Mouse (Mus musculus) spleen, embryonic (tissue): ENCODE measurements around the gene Etv4.

Experiments
- CTCF ChIA-PET: fragments of 350-600 bp; sonication (Branson Sonifier 250); formaldehyde crosslinking; loops from one replicate; lab custom pipeline; 2022; lab: Charles Lee

Gene Etv4

DNA sequence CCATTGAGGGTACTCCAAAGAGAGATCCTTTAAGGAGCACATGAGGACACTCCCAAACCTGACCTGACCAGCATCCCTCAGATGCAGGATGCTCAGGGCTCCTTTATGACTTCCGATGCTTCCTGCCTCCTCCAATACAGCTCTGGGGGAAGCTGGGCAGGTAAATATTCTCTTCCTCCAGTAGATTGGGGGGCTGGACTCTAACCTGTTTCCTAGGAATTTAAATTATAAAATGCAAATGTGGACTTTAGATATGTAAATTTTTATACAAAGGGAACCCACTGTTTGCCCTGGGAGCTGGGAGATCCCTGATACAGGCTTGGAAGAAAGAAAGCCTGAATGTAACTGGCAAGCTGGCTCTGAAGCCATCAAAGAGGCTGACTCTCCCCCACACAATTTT lies 2.3 kb upstream of the Etv4 start:
- CTCF ChIA-PET: no interaction called here

DNA sequence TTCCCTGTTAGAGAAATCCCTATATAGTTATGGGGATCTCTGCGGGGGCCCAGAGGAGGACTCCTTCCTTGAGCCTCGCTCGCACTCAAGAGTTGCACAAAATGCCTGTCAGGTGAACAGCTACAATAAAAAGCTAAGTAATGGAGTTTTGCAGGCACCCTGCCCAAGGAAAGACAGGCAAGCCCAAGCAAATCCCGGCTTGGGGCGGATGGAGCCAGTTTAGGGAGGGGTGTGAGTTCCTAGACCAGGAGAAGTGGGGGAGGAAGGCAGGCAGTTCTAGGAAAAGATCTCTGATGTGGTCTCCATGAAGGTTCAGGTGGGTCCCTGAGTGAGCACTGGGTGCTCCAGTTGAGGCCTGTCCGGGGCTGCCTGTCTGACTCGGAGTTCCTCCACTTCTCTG lies 1.5 kb upstream of the Etv4 start:
- CTCF ChIA-PET: no interaction called here

DNA sequence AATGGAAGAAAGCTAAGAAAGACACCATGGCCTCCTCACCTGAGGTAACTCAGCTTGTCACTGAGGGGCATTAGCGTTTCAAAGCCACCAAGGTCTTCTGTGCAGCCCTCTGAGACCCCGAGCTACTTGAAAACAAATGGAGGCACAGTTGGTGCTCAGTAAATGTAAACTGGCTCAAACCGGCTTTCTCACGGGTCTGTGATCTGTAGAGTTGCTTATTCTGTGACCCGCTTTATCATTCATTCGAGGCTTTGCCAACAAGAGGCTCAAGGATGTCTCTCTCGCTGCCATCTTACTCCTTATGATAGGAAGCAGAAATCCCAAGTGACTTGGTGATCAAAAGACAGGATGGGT lies 658 bp upstream of the Etv4 start:
- CTCF ChIA-PET: interaction anchor here (0.6 to 0.7 kb wide), 2 partner anchors 1140 to 1564 kb away, joined by 4 to 12 read pairs; no protein-coding TSS in a partner anchor

DNA sequence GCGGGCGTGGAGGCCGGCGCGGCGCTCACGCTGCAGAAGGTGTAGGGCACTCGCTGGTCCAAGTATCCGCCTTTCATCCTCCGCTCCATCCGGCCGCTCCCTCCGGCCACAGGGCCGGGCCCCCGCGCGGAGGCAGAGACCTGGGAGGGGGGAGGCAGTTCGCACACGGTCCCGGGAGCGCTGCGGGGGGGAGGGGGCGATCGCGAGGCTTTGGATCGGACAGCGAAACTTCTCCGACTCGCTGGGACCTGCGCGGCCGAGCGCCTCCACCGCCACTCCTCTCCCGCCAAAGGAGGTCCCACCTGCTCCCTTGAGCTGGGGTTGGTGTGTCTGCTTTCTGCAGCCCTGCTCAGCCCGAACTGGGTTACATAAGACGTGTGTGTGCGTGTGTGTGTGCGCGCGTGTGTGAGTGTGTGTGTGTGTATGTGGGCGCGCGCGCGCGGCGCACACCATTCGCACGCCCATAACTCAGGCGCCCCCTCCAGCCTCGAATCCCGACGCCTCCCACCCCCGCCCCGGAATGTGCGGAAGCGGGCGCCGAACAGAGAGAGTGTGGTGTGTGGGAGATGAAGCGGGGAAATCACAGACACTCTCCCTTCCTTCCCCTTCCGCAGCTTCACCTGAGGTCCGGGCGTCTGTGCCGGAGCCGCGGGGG lies 556 bp downstream of the Etv4 start:
- CTCF ChIA-PET: no interaction called here

DNA sequence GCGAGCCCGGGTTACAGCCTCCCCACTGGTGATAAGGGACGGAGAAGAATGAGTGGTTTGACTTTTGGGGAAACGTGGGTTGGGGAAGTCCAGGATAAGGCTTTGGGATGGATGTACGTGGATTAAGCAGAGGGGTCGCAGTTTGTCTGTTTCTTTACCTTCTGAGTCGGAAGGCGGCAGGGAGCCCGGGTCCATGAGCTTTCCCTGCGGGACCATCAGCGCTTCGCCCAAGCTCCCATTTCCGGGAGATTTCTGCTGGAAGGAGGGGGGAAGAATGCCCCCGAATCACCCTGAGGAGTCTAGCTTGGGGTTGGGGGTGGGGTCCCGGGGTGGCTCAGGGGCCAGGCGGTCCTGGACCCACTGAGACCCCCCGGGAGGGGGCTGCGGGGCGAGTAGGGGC lies 1.1 kb downstream of the Etv4 start:
- CTCF ChIA-PET: interaction anchor here (0.6 kb wide), 1 partner anchor 61 kb away, joined by 3 read pairs; no protein-coding TSS in a partner anchor

DNA sequence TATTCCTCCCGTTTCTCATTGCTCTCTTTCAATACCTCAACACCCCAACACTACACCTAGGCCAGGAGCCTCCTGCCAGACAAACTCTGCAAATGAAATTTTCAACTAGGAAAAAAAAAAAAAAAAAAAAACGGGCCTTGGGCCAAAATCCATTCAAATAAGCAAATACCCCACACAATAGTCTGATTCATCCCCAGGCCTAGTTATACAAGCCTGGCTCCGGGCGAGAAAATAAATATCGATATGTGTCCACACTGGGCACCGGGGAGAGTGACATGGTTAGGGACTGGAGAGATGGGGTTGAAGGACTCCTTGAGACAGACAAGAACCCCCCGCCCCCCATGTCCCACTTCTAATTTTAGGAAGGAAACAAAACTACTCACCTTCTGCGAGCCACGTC lies 1.6 kb downstream of the Etv4 start:
- CTCF ChIA-PET: interaction anchor here (0.6 kb wide), 1 partner anchor 62 kb away, joined by 3 read pairs; no protein-coding TSS in a partner anchor

DNA sequence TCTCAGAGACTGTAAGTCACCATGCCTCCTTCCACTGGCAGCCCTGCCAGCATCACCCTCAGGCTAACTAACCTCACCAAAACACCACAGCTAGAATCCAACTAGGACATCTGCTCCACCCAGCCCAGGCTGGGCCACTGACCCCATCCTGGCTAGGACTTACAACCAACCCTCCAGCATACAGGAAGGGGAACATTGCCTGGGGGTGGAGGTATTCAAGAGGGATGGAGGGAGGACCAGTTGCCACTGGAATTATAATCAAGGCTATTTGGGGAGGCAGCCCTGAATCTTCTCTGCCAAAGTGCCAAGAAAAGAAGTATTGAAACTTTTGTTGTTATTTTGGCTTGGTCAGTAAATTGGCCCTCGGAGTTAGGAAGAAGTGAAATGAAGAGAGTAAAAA lies 2.0 kb downstream of the Etv4 start:
- CTCF ChIA-PET: no interaction called here

DNA sequence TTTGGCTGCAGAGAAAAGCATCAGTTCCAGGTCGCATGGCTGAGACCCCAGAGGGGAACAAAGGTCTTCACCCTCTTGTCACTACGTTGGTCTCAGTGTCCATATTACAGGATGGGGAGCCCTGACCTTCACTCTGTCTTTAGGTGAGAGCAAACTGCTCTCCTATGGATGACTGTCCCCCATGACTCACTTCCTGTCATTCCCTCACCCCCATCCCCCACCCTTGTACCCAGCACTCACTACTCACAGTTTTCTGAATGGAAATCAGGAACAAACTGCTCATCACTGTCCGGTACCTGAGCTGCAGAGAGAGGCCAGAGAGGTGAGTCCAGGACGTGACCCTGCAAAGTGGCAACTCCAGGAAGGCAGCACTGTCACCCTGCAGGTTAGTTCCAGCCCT lies 8.3 kb downstream of the Etv4 start:
- CTCF ChIA-PET: no interaction called here

DNA sequence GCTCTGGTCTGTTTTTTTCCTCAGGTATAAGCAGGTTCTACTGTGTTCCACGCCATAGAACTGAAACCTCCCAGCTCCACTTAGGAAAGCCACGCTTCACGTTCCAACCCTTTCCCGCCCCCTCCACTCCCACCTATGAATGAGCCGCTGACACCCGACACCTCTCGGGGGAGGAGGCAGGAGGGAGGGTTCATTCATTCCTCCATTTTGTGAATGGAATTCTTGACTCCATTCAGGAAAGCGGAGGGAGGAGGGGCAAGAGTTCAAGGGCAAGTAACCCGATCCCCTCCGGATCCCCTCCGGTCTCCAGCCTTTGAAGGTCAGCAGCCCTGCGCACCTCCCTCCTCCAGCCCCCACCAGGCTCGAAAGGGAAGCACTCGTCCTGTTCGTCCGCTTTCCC lies 12.7 kb downstream of the Etv4 start:
- CTCF ChIA-PET: no interaction called here

DNA sequence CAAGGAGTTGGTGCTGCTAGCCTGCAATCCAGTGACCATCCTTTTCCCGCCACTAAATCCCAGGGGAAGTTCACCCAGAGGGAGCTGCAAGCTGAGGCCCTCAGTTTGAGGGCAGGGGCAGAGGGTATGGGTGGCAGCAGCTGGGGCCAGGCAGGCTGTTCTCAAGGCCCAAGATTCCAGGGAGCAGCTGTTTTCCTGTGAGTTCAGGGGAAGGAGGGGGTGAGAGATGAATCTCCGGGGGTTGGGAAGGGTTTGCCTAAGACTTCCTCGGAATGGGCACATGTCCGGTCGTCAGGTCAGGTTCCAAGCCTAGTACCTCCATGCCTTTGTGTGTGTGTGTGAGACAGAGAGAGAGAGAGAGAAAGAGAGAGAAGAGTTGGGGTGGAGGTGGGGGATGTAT lies 13.1 kb downstream of the Etv4 start:
- CTCF ChIA-PET: no interaction called here

DNA sequence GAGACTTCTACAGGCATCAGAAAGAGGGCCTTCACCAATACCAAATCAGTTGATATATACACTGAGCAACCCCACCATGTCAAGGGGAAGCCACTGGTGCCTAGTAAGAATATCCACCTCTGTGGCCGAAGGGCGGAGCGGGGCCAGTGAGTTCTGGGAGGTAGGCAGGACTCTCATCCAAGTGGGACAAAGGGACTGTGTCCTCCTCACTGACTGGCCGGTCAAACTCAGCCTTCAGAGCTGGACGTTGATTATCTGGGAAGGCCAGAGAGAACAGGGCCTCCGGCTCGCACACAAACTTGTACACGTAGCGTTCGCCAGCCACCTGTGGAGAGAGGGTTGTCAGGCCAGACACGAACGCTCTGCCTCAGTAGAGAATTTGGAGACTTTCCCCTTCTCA lies 14.9 kb downstream of the Etv4 start:
- CTCF ChIA-PET: no interaction called here

DNA sequence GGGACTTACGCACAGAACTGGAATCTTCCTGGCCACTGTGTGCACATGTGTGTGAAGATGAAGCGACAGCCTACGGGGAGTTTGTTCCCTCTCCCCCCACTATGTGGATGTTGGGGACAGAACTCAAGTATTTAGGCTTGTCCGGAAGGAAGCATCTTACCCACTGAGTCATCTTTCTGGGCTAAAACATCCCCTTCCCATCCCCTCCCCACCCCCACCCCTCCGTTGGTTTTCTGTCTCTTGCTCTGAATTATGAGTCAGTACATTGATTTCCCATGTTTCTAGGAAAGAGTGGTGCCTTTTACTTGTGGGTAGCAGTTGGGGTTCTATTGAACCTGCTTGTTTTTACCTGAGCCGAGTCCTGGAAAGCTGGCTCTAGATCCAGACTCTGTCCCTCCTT lies 16.4 kb downstream of the Etv4 start:
- CTCF ChIA-PET: no interaction called here

DNA sequence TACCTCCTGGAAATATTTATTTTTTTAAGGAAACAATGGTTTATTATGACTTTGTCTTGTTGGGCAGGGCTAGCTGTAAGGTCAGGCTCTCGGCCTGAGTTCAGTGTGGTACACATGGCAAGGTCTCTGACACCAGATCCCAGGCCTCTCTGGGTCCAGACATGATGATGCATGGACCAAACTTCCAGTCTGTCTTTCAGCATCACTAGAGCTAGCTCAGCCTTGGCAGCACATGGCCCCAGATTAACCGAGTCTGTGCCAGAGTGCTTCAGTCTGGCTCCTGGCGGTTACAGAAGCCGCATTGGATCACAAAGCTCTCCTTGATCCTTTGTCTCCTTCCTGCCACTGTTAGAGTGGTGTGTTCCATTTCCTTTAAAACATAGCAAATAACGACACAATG lies 17.8 kb downstream of the Etv4 start:
- CTCF ChIA-PET: no interaction called here

DNA sequence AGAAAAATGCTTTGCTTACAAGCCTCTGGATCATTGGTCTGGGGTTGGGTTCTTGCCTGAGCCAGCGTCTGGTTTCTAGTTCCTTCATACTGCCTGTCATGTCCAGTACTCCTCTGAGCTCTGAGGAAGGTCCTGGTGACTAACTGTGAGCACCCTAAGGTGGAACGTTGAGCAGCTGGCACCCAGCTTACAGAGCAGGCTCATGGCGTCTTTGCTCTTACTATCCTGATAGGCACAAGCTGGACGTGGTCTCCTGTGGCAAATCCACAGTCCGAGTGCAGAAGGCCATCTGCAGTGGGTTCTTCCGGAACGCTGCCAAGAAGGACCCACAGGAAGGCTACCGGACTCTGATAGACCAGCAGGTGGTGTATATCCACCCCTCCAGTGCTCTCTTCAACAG lies 20.6 kb downstream of the Etv4 start:
- CTCF ChIA-PET: no interaction called here

DNA sequence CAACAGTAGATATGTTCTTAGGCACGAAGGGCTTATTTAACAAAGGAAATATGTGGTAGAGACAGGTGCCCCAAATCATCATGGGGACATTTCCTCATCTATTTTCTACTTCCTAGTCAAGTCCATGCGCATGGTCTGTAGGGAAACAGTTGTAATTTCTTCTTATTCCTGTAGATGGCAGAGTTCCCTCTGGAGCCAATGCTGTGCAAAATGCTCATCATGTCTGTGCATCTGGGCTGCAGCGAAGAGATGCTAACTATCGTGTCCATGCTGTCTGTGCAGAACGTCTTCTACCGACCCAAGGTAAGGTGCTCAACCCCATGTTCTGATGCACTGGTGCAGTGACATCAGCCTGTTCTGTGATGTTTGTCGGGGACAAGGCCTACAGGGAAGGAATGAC lies 21.4 kb downstream of the Etv4 start:
- CTCF ChIA-PET: interaction anchor here (0.6 kb wide), 1 partner anchor 79 kb away, joined by 3 read pairs; no protein-coding TSS in a partner anchor

DNA sequence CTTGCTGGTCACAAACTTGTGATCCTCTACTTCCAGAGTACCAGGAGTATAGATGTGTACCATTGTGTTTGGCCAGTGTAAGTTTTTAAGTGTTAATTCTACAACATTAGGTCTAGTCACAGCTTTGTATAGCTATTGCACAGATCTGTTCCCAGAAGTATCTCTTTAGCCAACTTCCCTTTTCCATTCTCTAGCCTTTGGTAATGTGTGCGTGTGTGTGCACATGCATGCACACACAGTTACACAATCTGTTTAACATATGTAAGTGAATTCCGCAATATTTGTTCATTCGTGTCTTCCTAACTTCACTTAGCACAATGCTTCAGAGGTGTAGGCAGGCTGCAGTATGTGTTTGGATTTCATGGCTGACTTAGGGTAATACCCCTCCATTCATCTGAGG lies 25.6 kb downstream of the Etv4 start:
- CTCF ChIA-PET: interaction anchor here (0.6 kb wide), 1 partner anchor 601 kb away, joined by 3 read pairs; no protein-coding TSS in a partner anchor

DNA sequence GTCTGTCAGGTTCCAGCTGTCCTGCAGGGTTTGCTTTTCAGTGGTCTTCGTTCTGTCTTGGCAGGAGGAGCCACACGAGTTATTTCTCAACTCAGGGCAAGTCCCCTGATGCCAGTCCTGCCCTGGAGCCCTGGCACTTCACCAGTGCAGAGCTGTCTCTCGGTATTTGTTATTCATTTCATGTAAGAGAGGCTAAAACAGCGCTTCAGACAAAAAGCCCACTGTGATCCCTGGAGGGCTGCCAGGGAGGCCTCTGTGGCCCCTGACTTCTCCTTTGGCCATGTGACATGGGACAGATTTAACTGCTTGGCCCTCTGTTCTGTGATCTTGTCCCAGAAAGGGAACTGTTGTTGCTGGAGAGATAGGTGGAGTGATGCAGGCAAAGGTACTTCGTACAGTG lies 26.7 kb downstream of the Etv4 start:
- CTCF ChIA-PET: no interaction called here

DNA sequence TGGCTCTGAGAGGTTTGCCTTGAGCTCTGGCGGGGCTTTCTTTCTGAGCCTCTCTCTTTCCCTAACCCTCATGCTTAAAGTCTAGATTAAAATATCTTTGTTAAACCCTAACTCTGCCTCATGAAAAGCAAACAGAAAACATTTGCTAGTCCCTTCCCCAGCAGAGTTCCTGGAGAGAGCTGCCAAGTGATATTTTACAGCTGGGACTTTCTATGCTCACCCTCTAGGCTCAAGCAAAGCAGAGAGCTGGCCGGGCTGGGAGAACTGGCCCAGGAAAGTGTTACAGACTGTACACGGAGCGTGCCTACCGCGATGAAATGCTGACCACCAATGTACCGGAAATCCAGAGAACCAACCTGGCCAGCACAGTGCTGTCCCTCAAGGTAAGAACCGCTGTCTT lies 27.8 kb downstream of the Etv4 start:
- CTCF ChIA-PET: no interaction called here

DNA sequence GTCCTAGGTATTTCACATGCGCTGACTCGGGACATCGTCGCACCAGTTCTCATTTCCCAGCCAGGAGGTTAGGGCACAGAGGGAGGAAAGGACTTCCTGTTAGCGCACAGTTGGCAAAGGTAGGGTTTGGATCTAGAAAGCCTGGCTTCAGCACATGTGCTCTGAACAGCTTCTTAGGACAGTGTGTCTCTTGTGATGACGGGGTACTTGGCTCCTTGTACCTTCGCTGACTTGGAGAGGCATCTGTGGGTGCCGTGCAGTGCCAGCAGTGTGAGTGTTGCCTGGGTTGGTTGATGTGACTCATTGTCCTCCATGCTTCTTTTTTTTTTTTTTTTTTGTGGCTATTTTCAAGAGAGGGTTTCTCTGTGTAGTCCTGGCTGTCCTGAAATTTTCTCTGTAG lies 28.6 kb downstream of the Etv4 start:
- CTCF ChIA-PET: no interaction called here

DNA sequence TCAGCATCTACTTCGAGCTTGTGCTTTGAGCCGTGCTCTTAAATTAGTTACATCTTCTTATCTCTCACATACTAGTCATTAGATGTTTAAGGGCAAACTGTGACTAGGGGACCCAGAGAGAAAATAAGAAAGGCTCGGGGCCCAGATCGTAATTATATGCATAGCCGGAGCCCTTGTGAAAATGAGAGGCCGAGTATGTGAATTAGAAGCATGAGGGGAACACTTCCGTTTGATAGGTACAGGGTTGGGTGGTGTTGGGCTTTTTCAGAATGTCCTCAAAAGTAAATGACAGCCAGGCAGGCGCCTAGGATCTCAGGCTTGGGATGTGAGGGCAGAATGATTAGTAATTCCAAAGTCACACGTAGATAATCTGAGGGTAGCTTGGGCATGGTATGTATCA lies 51.6 kb downstream of the Etv4 start:
- CTCF ChIA-PET: interaction anchor here (0.6 to 1.5 kb wide), 2 partner anchors 75 to 132 kb away, joined by 3 to 7 read pairs; no protein-coding TSS in a partner anchor

DNA sequence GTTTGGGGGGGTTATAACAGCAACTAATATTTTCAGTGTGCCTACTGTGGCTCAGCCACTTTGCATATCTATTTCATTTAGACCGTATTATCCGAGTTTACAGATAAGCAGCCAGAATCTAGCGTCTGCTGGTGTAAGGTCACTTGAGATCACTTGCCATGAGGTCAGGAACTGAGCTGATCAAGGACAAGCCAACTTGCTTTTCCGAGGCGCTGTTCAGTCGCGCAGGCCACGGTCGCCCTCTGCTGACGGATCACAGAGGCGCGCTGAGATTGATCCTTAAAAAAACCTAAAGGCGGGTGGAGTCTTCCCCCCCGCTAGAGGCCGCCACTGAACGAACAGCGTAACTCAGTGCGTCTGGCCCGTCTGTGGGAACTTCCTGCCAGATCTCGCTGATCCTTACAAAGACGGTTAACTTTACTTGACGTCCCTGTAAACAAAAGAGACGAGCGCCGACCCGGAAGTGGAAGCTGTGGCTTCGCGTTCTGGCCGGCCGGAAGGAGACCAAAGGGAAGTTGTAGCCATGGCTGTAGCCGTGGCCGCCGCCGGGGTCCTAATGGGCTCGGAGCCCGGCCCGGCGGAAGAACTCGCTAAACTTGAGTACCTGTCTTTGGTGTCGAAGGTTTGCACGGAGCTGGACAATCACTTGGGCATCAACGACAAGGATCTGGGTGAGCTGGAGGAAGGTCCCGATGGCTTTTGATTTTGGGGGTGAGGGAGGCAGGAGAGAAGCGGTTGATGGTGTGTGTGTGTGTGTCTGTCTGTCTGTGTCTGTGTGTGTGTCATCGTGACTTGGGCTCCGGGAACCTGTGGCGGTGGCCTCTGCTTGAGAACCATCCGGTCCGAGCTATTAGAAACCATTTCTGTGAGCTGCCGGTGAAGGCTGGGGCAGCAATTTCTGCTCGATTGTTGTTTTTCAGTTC lies 52.4 kb downstream of the Etv4 start, which contains the start of gene Dhx8:
Gene Dhx8, plus strand, starts transcription at position 402 of the 923 bp plus-strand sequence.
- CTCF ChIA-PET: interaction anchor here (0.6 to 1.5 kb wide), 3 partner anchors 74 to 131 kb away, joined by 3 to 7 read pairs (median 3); no protein-coding TSS in a partner anchor

DNA sequence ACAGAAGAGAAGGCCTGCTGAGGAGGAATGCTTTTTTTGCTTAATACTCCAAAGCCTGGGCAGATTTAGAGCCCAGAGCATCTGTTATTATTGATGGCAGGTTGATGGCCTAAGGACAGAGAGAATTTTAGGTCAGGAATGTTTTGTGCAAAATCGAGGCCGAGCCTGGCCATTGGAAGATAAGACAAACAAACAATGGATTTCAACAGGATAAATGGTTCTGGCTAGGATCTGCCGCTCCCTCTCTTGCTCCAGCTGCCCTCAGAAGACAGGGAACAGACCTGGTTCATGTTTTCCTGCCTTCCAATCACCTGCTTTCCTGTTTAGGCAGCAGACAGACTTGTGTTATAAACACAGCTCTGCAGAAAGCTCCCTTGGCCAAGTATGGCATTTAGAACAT lies 55.9 kb downstream of the Etv4 start:
- CTCF ChIA-PET: no interaction called here

DNA sequence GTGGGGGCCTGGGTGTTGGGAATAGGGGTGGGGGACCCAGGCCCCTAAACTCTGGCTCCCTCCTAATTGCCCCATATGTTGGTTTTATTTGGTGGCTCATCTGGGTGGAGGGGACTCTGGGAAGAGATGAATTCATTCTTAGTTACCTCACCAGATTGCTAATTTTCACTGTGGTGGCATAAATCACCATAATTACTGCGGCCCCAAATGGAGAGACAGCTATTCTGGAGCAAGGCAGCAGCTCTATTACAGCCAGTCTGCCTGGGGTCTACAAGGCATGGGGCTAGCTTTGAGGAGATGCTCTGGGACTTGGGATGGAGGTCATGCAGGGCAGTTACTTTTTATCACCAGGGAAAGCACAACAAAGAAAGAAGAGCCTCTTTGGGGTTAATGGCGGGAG lies 58.4 kb downstream of the Etv4 start:
- CTCF ChIA-PET: no interaction called here
